ENCODE assay signal across 14 mouse cellular contexts in the genomic region with DNA sequence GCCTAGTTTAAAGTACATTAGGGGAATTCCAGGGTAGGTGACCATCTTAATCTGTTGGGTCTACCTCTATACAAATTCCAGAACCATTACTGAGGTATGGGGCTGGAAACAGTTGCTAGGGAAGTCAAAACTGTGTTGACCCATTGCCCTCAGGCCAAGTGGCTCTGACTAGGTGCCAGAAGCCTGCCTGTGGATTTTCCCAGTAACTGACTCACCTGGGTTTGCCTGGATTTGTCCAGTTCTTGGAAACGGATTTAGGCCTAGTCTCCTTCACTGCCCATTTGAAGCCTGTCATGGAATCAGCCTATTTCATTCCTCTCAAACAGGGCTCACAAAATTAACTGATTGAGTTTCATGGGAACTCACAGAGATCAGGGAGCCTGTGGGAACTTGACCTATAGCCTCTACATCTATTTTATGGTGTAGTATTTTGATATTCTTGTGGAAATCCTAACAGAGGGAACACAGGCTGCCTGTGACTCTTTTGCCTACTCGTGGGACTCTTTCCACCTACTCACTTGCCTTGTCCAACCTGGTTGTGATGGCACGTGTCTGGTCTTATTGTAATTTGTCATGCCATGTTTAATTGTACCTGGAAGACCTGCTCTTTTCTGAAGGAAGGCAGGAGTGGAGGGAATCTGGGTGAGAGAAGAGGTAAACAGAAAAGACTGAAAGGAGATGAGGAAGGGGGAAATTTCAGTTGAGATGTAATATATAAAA. TPM values are rescaled to one million over a fixed set of nuclear protein-coding genes. Genes with fewer than 3 reads are reported as not detected.
"Had no signal": no experiment of that assay in that cellular context is flagged by ENCODE, and none has a peak within 500 bp of the region (broad histone marks: within the 10 kb centered on the region; RNA-seq: fewer than 3 reads in every experiment).

No protein-coding gene starts in this region.

RNA-seq across cellular contexts. Expression of gene Prl2c3, which starts 9.1 kb away (rescaled TPM):
- total RNA-seq: megakaryocyte progenitor cell, adult 5-6 weeks; neutrophil, adult 5-6 weeks had no signal
- polyA plus RNA-seq: liver, embryonic 15.5 days; lung, embryonic 14.5 days; lung, postnatal 0 days; macrophage; midbrain, embryonic 11.5 days; midbrain, embryonic 14.5 days; midbrain, embryonic 16.5 days; neural tube, embryonic 12.5 days; neural tube, embryonic 14.5 days; spleen, adult 2 months; stomach, embryonic 15.5 days; thymus, postnatal 0 days had no signal
